Mouse (Mus musculus): Measurements from ENCODE around the gene Slc22a4.

DNA sequence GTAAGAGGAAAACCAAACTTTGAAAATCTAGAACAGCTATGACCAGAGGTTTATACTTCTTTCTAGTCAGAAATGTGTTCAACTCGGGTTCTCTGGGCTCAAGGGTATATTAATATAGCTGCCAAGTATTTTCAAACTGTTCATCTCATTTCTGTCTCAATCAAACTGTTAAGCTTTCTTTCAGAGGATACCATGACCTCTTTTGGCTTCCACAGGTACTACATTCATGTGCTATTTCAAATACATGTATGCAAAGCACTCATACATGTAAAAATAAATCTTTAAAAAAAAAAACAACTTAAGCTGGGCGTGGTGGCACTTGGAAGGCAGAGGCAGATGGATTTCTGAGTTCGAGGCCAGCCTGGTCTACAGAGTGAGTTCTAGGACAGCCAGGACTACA is 50.2 kb downstream of the Slc22a4 start:
- TF ChIP-seq CTCF (IDR thresholded peaks at IDR 0.05; ENCODE audit: extremely low read depth, insufficient read depth, insufficient read length, insufficient replicate concordance) (no peak), POLR2A (IDR thresholded peaks at IDR 0.05; ENCODE audit: low read depth, low read length) (no peak)
